ENCODE assay signal across 7 mouse cellular contexts in the genomic region with DNA sequence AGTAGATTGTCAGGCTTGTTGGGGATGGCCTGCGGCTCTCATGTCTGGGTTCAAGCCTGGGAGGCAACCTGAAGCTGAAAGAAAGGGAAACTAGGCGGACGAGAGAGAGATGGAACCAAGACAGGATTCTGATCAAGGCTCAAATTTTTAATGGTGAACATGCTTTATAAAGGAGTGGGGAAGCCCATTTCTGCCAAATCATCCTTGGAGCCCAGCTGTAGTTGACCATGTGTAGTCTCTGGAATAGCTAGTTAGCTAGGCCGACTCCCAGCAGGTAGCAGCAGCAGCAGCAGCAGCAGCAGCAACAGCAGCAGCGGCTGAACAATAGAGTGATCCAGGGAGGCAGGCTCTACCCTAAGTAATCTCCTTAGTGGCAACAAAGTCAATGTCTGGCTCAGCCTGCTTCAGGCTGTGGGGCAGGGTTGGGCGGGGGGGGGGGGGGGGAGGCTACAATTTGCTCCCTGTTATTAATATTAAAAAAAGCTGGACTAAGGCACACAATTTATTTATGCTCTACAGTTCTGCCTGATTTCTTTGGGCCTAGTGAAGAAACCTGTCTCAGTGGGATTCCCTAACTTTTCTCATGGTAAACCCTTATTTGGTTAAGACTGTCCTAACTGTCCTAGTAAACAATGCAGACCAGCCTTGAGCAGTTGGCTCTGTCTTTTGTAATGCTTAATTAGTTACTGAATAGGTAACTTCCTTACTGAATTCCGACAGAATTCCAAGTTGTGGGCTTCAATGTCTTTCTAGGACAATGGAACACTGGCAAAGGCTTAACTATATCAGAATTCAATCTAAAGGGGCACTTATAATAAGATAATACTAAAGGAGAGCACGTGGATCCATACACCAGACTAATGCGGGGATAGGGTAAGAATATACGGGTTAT.
DNase-seq lines count a peak whose midpoint lies in the region; ATAC-seq and TF ChIP-seq lines count a peak whose summit lies in the region.
"Not testable (repeated sequence)": the region's sequence is repeated elsewhere in the genome, so short reads cannot be mapped to it uniquely, and the experiment has no call there.

No protein-coding gene starts in this region.

- in situ Hi-C loops in ES-E14 (cut with MboI; ENCODE audit: low sequenced_read_pairs in 2 of 2, unreplicated experiment in 2 of 2), result not testable (repeated sequence)

- peak overlapping the region; percentile 24; the same call in 1 of the 2 replicates for H3K9ac ChIP-seq in ES-E14 (ENCODE audit: insufficient read depth, low read depth, low read length, poor library complexity, severe bottlenecking)
- H3K9ac ChIP-seq in forebrain, embryonic 11.5 days (ENCODE audit: low read length); midbrain, embryonic 13.5 days (replicated peaks): not testable (repeated sequence)

- ATAC-seq in forebrain, embryonic 11.5 days (replicated peaks; ENCODE audit: low FRiP score), result not testable (repeated sequence)
- peak; percentile 71 for ATAC-seq in midbrain, embryonic 13.5 days

- peak overlapping the region; percentile 95 for H3K27ac ChIP-seq in ES-E14 (ENCODE audit: insufficient read depth, low read depth, low read length, poor library complexity, severe bottlenecking)
- not testable (repeated sequence) for H3K27ac ChIP-seq in forebrain, embryonic 11.5 days (ENCODE audit: low read depth, low read length); midbrain, embryonic 13.5 days
- H3K27ac ChIP-seq in midbrain, embryonic 10.5 days (replicated peaks), result peak overlapping the region; percentile 61

- peak; percentile 69 for DNase-seq in ES-E14 (ENCODE audit: low read depth, low spot score)
- DNase-seq in ZHBTc4 (ENCODE audit: low read depth, low spot score), result peak; percentile 91
- peak; percentile 54 for DNase-seq in forebrain, embryonic 11.5 days (ENCODE audit: low spot score)
- peak; percentile 22 for DNase-seq in midbrain, embryonic 10.5 days (ENCODE audit: low spot score)
- DNase-seq in yolk sac, embryonic 10.5 days (ENCODE audit: low spot score), result peak; percentile 7

- peaks cover 12% of the 10 kb centered on the region for H3K36me3 ChIP-seq in E14TG2a.4 (ENCODE audit: insufficient read depth, low read length)
- H3K36me3 ChIP-seq in ES-E14 (ENCODE audit: control insufficient read depth, insufficient read depth, low read length, poor library complexity, severe bottlenecking); forebrain, embryonic 11.5 days (ENCODE audit: control insufficient read depth, insufficient read depth, low read length); midbrain, embryonic 10.5 days; midbrain, embryonic 13.5 days: not testable (repeated sequence)

- H3K4me2 ChIP-seq in forebrain, embryonic 11.5 days (ENCODE audit: low read depth, low read length, severe bottlenecking); midbrain, embryonic 13.5 days (replicated peaks): not testable (repeated sequence)

- TF ChIP-seq CTCF in E14TG2a.4 (conservative IDR thresholded peaks at IDR 0.05; ENCODE audit: low read length), result not testable (repeated sequence)

- peaks cover 30% of the 10 kb centered on the region for H3K4me1 ChIP-seq in E14TG2a.4 (replicated peaks; ENCODE audit: low read depth, low read length)
- H3K4me1 ChIP-seq in ES-E14 (ENCODE audit: control insufficient read depth in 2 of 2, insufficient read depth in 2 of 2, low read length in 2 of 2, poor library complexity in 1 of 2), result peaks cover 0 to 22% of the 10 kb centered on the region in 2 experiments; a peak in 3 of 4 replicates
- not testable (repeated sequence) for H3K4me1 ChIP-seq in forebrain, embryonic 11.5 days (replicated peaks; ENCODE audit: control insufficient read depth, insufficient read depth, low read length); midbrain, embryonic 13.5 days (replicated peaks)
- peaks cover 25% of the 10 kb centered on the region for H3K4me1 ChIP-seq in midbrain, embryonic 10.5 days

- WGBS in forebrain, embryonic 11.5 days, result 46% methylated on average over 9 of the region's 10 CpGs
- WGBS in midbrain, embryonic 10.5 days, result 59% methylated on average over 9 of the region's 10 CpGs
- 40% methylated on average over 9 of the region's 10 CpGs for WGBS in midbrain, embryonic 13.5 days

- H3K27me3 ChIP-seq in E14TG2a.4 (ENCODE audit: insufficient read depth, low read length); forebrain, embryonic 11.5 days (ENCODE audit: control insufficient read depth, insufficient read depth, low read length); midbrain, embryonic 10.5 days (ENCODE audit: low read depth, poor library complexity, severe bottlenecking); midbrain, embryonic 13.5 days: not testable (repeated sequence)

- H3K9me3 ChIP-seq in E14TG2a.4 (ENCODE audit: low read length), result peaks cover 11% of the 10 kb centered on the region
- not testable (repeated sequence) for H3K9me3 ChIP-seq in ES-E14 (ENCODE audit: control insufficient read depth, insufficient read depth, low read depth, low read length); forebrain, embryonic 11.5 days (ENCODE audit: control insufficient read depth, low read length); midbrain, embryonic 10.5 days (replicated peaks); midbrain, embryonic 13.5 days

- 0 out of 2 replicates have a peak overlapping the region, but pooled peaks have one; percentile 20 for H3K4me3 ChIP-seq in E14TG2a.4 (replicated peaks; ENCODE audit: low read length)
- not testable (repeated sequence) for H3K4me3 ChIP-seq in ES-E14 (ENCODE audit: insufficient read depth in 1 of 2, low read depth in 1 of 2, low read length in 2 of 2, poor library complexity in 1 of 2, severe bottlenecking in 1 of 2); forebrain, embryonic 11.5 days (ENCODE audit: low read depth, low read length); midbrain, embryonic 10.5 days; midbrain, embryonic 13.5 days (replicated peaks)

TF ChIP-seq in ES-E14, 5 proteins besides CTCF, POLR2A, EP300 and RAD21:
- peak; percentile 81 for TF ChIP-seq MAFK (IDR thresholded peaks at IDR 0.05; ENCODE audit: insufficient read depth, low read depth, low read length)

Comparison
In these comparisons a context has a peak if more than half of its experiments do, and no peak if none do; other contexts are left out.
1. DNase-seq: peak in every context shown above with its lines; median percentile 91 in ZHBTc4; 69 in ES-E14; 54 in forebrain, embryonic 11.5 days; 22 in midbrain, embryonic 10.5 days; 7 in yolk sac, embryonic 10.5 days.